Mouse (Mus musculus) liver, embryonic 14.5 days (tissue): ENCODE results near the gene Arhgef12. TPM values are rescaled to one million over a fixed set of nuclear protein-coding genes. Genes with fewer than 3 reads are reported as not detected.

ENCODE experiments used
- ATAC-seq: fragments of 200-750 bp; cut with Nextera tagmentation; 2 replicates; pipeline ENCODE4 v1.8.0; 2017; ENCODE audit warnings: moderate number of reproducible peaks, mild to moderate bottlenecking, moderate library complexity; ENCODE audit not compliant: insufficient read depth
- DNase-seq, 3 experiments: peaks; one replicate each; pipeline ENCODE4 v3.0.0-alpha.2; 2012 to 2013; ENCODE audit warnings: low read depth in 3 of 3, low spot score in 3 of 3
- H3K27ac ChIP-seq: fragments of 300-500 bp; sonication (generic); 2 replicates; pipeline ENCODE4 v1.5.1; 2014; ENCODE audit warnings: moderate library complexity, mild to moderate bottlenecking, control low read depth, inconsistent platforms
- H3K27me3 ChIP-seq: fragments of 300-500 bp; sonication (generic); 2 replicates; pipeline ENCODE4 v1.6.1; 2014; ENCODE audit warnings: mild to moderate bottlenecking, low read length, moderate library complexity; ENCODE audit not compliant: control insufficient read depth, insufficient read depth
- H3K36me3 ChIP-seq: fragments of 300-500 bp; sonication (generic); replicated peaks from 2 replicates; pipeline ENCODE4 v1.6.1; 2014; ENCODE audit warnings: low read depth; ENCODE audit not compliant: control insufficient read depth, insufficient read depth
- H3K4me1 ChIP-seq, 2 experiments: fragments of 200-500 bp in 1 of 2; fragments of 300-500 bp in 1 of 2; sonication (generic) in 1 of 2; replicated peaks; 2 replicates each; pipeline ENCODE4 v1.6.1; 2012 to 2014; ENCODE audit warnings: antibody characterized with exemption in 1 of 2, inconsistent platforms in 1 of 2, low read length in 1 of 2; ENCODE audit not compliant: control insufficient read depth in 2 of 2, insufficient read depth in 2 of 2
- H3K4me2 ChIP-seq: fragments of 300-500 bp; sonication (generic); 2 replicates; pipeline ENCODE4 v1.6.1; 2014; ENCODE audit warnings: low read depth, mild to moderate bottlenecking, control low read depth, moderate library complexity
- H3K4me3 ChIP-seq, 2 experiments: fragments of 200-500 bp in 1 of 2; fragments of 300-500 bp in 1 of 2; sonication (generic) in 1 of 2; 2 replicates each; pipeline ENCODE4 v1.5.1; 2012 to 2014; ENCODE audit warnings: low read depth in 2 of 2, low read length in 2 of 2, mild to moderate bottlenecking in 2 of 2, control low read depth in 1 of 2, inconsistent platforms in 1 of 2, moderate library complexity in 1 of 2; ENCODE audit not compliant: insufficient read depth in 1 of 2
- H3K9ac ChIP-seq: fragments of 300-500 bp; sonication (generic); replicated peaks from 2 replicates; pipeline ENCODE4 v1.6.1; 2014; ENCODE audit warnings: mild to moderate bottlenecking, control low read depth, moderate library complexity
- H3K9me3 ChIP-seq: fragments of 300-500 bp; sonication (generic); 2 replicates; pipeline ENCODE4 v1.6.1; 2016; ENCODE audit warnings: low read length, mixed read lengths; ENCODE audit not compliant: control insufficient read depth
- CTCF ChIP-seq: IDR thresholded peaks from 2 replicates; pipeline ENCODE4 v1.5.1; 2016; ENCODE audit warnings: antibody characterized with exemption, low read depth, control low read depth
- EP300 ChIP-seq: IDR thresholded peaks from 2 replicates; pipeline ENCODE4 v1.6.1; 2016; ENCODE audit warnings: antibody characterized with exemption, low read depth
- WGBS: fragments of 180-500 bp; shearing (Covaris S2); extraction: QIAGEN DNeasy Blood & Tissue Kit; methylation state at CpG from one replicate; pipeline ENCODE4 v1.1.7; 2014; ENCODE audit not compliant: insufficient replicate concordance; 5-methylcytosine and 5-hydroxymethylcytosine counted together
- polyA plus RNA-seq, 2 experiments: library from polyadenylated mRNA; depleted of rRNA in 1 of 2; stranded (reverse) in 1 of 2; unstranded in 1 of 2; fragments of >200 nt; fragmentation: Nextera tagmentation in 1 of 2; extraction: Ambion mirVana in 1 of 2; gene quantifications; 2 replicates each; pipeline versions ENCODE4 v1.2.1 to v1.2.3; 2012 to 2014

Arhgef12 gene
- polyA plus RNA-seq, 2 experiments, result 6.5 to 9.3 TPM

GRCm38 (mm10) chr9:43103675-43104299 is 3.3 kb downstream of the Arhgef12 start:
- Histone ChIP-seq H3K9me3 (no peaks in the 10 kb centered on the region), H3K9ac (peak overlapping the region; percentile 85), H3K36me3 (no peaks in the 10 kb centered on the region), H3K4me2 (peak overlapping the region; percentile 78), H3K4me3 (peak overlapping the region; percentile 89 to 98), H3K27me3 (peaks cover 5% of the 10 kb centered on the region; the same call in 1 of the 2 replicates), H3K4me1 (peaks cover 25 to 36% of the 10 kb centered on the region in 2 experiments), H3K27ac (peak overlapping the region; percentile 80)
- TF ChIP-seq EP300 (no peak), CTCF (no peak)
- DNase-seq, result peak in 1 of 3 experiments; percentile 32
- ATAC-seq, result no peak
- WGBS, result 26% methylated on average over 4 of the region's 4 CpGs

- Histone ChIP-seq H3K4me2 (peak overlapping the region; percentile 78), H3K4me3 (peak overlapping the region; percentile 63 to 89), H3K9ac (peak overlapping the region; percentile 74), H3K36me3 (no peaks in the 10 kb centered on the region), H3K27ac (peak overlapping the region; percentile 98), H3K27me3 (peaks cover 4% of the 10 kb centered on the region; the same call in 1 of the 2 replicates), H3K9me3 (no peaks in the 10 kb centered on the region), H3K4me1 (peaks cover 25 to 37% of the 10 kb centered on the region in 2 experiments)
- DNase-seq (no peak), ATAC-seq (no peak)
- 22% methylated on average over 2 of the region's 2 CpGs for WGBS
- TF ChIP-seq CTCF, result no peak
- no peak for TF ChIP-seq EP300
Observed at GRCm38 (mm10) chr9:43102931-43103330, 4.1 kb downstream of the Arhgef12 start.

GRCm38 (mm10) chr9:43101936-43102595 is 5.0 kb downstream of the Arhgef12 start:
- Histone ChIP-seq H3K9me3 (no peaks in the 10 kb centered on the region), H3K27ac (peak overlapping the region; percentile 98), H3K36me3 (no peaks in the 10 kb centered on the region), H3K27me3 (no peaks in the 10 kb centered on the region), H3K4me2 (peak overlapping the region; percentile 78), H3K9ac (peak overlapping the region; percentile 74), H3K4me1 (peaks cover 25 to 36% of the 10 kb centered on the region in 2 experiments), H3K4me3 (peak overlapping the region; percentile 63 to 89)
- ATAC-seq (peak; percentile 82), DNase-seq (peak; percentile 87 to 91 (median 90))
- TF ChIP-seq CTCF (no peak), EP300 (peak; percentile 92)
- WGBS, result 25% methylated on average over 8 of the region's 8 CpGs

- Histone ChIP-seq H3K36me3 (no peaks in the 10 kb centered on the region), H3K9ac (no peak overlapping the region), H3K4me1 (peaks cover 24 to 33% of the 10 kb centered on the region in 2 experiments), H3K4me2 (peak overlapping the region; percentile 16; the same call in 1 of the 2 replicates), H3K4me3 (no peak overlapping the region), H3K27me3 (no peaks in the 10 kb centered on the region), H3K9me3 (no peaks in the 10 kb centered on the region), H3K27ac (no peak overlapping the region)
- ATAC-seq (no peak), DNase-seq (no peak)
- no peak for TF ChIP-seq EP300
- TF ChIP-seq CTCF, result no peak
- WGBS, result 15% methylated on average over 4 of the region's 4 CpGs
Observed at GRCm38 (mm10) chr9:43098922-43099321, 8.1 kb downstream of the Arhgef12 start.

GRCm38 (mm10) chr9:43097801-43098557 is 9.1 kb downstream of the Arhgef12 start:
- 69% methylated on average over 3 of the region's 3 CpGs for WGBS
- DNase-seq (no peak), ATAC-seq (no peak)
- peaks cover 18 to 27% of the 10 kb centered on the region in 2 experiments for H3K4me1 ChIP-seq
- no peaks in the 10 kb centered on the region for H3K27me3 ChIP-seq
- H3K27ac ChIP-seq, result no peak overlapping the region
- no peaks in the 10 kb centered on the region for H3K9me3 ChIP-seq
- H3K4me2 ChIP-seq, result no peak overlapping the region
- TF ChIP-seq EP300, result no peak
- no peak for TF ChIP-seq CTCF
- H3K4me3 ChIP-seq, result no peak overlapping the region
- no peaks in the 10 kb centered on the region for H3K36me3 ChIP-seq
- no peak overlapping the region for H3K9ac ChIP-seq
